Mouse (Mus musculus): ENCODE data around the gene Ccdc81.

DNA sequence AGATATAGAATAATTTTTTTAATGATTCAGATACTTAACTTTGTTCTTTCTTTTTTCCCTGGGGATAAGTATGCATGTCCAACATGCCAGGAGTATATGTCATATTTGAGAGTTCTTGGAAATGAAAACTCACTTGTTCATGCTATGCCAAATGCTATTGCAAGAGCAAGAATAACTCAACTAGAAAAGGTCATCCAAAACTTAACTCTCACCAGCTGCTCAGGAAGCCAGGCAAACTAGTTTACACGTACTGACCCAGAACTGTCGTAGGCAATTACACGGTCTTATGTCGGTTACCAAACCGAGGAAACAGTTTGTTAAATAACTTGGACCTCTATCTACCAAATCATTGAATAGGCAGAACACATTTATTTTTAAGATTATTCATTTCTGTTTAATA lies 13.3 kb upstream of the Ccdc81 start:
- no peak for TF ChIP-seq CTCF (IDR thresholded peaks at IDR 0.05; ENCODE audit: insufficient read depth, low read depth, low read length)
- no peak for TF ChIP-seq POLR2A (IDR thresholded peaks at IDR 0.05; ENCODE audit: insufficient read depth, low read depth, low read length)

Data from olfactory bulb, adult 2 months (tissue).